Mouse (Mus musculus) intestine, embryonic 16.5 days (tissue): Measurements from ENCODE around the gene Gm10644. TPM values are rescaled to one million over a fixed set of nuclear protein-coding genes. Genes with fewer than 3 reads are reported as not detected.

Experiments
- ATAC-seq: fragments of 200-750 bp; cut with Nextera tagmentation; 2 replicates; pipeline ENCODE4 v1.8.0; 2017; ENCODE audit warnings: moderate TSS enrichment, moderate library complexity
- H3K27ac ChIP-seq: fragments of 300-500 bp; sonication (generic); 2 replicates; pipeline ENCODE4 v1.5.1; 2014; ENCODE audit warnings: mild to moderate bottlenecking, low read length
- H3K27me3 ChIP-seq: fragments of 300-500 bp; sonication (generic); replicated peaks from 2 replicates; pipeline ENCODE4 v1.6.1; 2014; ENCODE audit warnings: low read length, control low read depth, mixed read lengths; ENCODE audit not compliant: control insufficient read depth, insufficient read depth
- H3K36me3 ChIP-seq: fragments of 300-500 bp; sonication (generic); 2 replicates; pipeline ENCODE4 v1.6.1; 2014; ENCODE audit warnings: low read length, control low read depth; ENCODE audit not compliant: control insufficient read depth, insufficient read depth
- H3K4me1 ChIP-seq: fragments of 300-500 bp; sonication (generic); 2 replicates; pipeline ENCODE4 v1.6.1; 2014; ENCODE audit warnings: low read length, control low read depth, mixed read lengths; ENCODE audit not compliant: control insufficient read depth, insufficient read depth
- H3K4me2 ChIP-seq: fragments of 300-500 bp; sonication (generic); 2 replicates; pipeline ENCODE4 v1.6.1; 2014; ENCODE audit warnings: low read depth, low read length, control low read depth
- H3K4me3 ChIP-seq: fragments of 300-500 bp; sonication (generic); 2 replicates; pipeline ENCODE4 v1.5.1; 2014; ENCODE audit warnings: mild to moderate bottlenecking, low read length
- H3K9ac ChIP-seq: fragments of 300-500 bp; sonication (generic); 2 replicates; pipeline ENCODE4 v1.6.1; 2014; ENCODE audit warnings: low read depth, low read length
- H3K9me3 ChIP-seq: fragments of 300-500 bp; sonication (generic); 2 replicates; pipeline ENCODE4 v1.6.1; 2016; ENCODE audit warnings: low read length, control low read depth; ENCODE audit not compliant: control insufficient read depth
- WGBS: fragments of 180-500 bp; shearing (Covaris S2); extraction: QIAGEN DNeasy Blood & Tissue Kit; methylation state at CpG from one replicate; pipeline ENCODE4 v1.1.7; 2014; 5-methylcytosine and 5-hydroxymethylcytosine counted together
- polyA plus RNA-seq: library from polyadenylated mRNA; unstranded; fragments of >200 nt; fragmentation: Nextera tagmentation; extraction: Ambion mirVana; gene quantifications from 2 replicates; pipeline ENCODE4 v1.2.1, GENCODE M21; 2015

Gene Gm10644
- polyA plus RNA-seq, 1 experiment from 2014 or later: 0.39 TPM

GRCm38 (mm10) chr8:83955958-83956218 is 883 bp upstream of the Gm10644 start:
- H3K27ac ChIP-seq: no peak overlapping the region
- H3K27me3 ChIP-seq: no peaks in the 10 kb centered on the region
- 2% methylated on average over 15 of the region's 15 CpGs for WGBS
- H3K4me3 ChIP-seq: peak overlapping the region; percentile 78
- no peak for ATAC-seq
- no peaks in the 10 kb centered on the region for H3K36me3 ChIP-seq
- H3K9ac ChIP-seq: peak overlapping the region; percentile 74
- H3K4me1 ChIP-seq: peaks cover 10% of the 10 kb centered on the region
- H3K4me2 ChIP-seq: peak overlapping the region; percentile 92
- no peaks in the 10 kb centered on the region for H3K9me3 ChIP-seq

- Histone ChIP-seq H3K27me3 (no peaks in the 10 kb centered on the region), H3K9me3 (no peaks in the 10 kb centered on the region), H3K4me1 (peaks cover 10% of the 10 kb centered on the region), H3K9ac (peak overlapping the region; percentile 67), H3K36me3 (no peaks in the 10 kb centered on the region), H3K4me3 (peak overlapping the region; percentile 58), H3K27ac (peak overlapping the region; percentile 4; the same call in 1 of the 2 replicates), H3K4me2 (peak overlapping the region; percentile 47)
- 2% methylated on average over 14 of the region's 14 CpGs for WGBS
- no peak for ATAC-seq
These were observed 278 bp downstream of the Gm10644 start for GRCm38 (mm10) chr8:83954749-83955105.

- WGBS: 61% methylated on average over 3 of the region's 3 CpGs
- ATAC-seq: no peak
- H3K36me3 ChIP-seq: no peaks in the 10 kb centered on the region
- no peaks in the 10 kb centered on the region for H3K27me3 ChIP-seq
- no peaks in the 10 kb centered on the region for H3K4me1 ChIP-seq
- no peak overlapping the region for H3K4me3 ChIP-seq
- no peak overlapping the region for H3K4me2 ChIP-seq
- no peak overlapping the region for H3K27ac ChIP-seq
- no peaks in the 10 kb centered on the region for H3K9me3 ChIP-seq
- H3K9ac ChIP-seq: no peak overlapping the region
These were observed 9.5 kb downstream of the Gm10644 start for GRCm38 (mm10) chr8:83945540-83945939.

GRCm38 (mm10) chr8:83942446-83942845 is 12.6 kb downstream of the Gm10644 start:
- Histone ChIP-seq H3K4me3 (no peak overlapping the region), H3K27me3 (no peaks in the 10 kb centered on the region), H3K36me3 (no peaks in the 10 kb centered on the region; the same call in 1 of the 2 replicates), H3K4me2 (no peak overlapping the region), H3K4me1 (no peaks in the 10 kb centered on the region), H3K9ac (no peak overlapping the region), H3K27ac (no peak overlapping the region), H3K9me3 (no peaks in the 10 kb centered on the region)
- 81% methylated on average over 1 of the region's 1 CpGs for whole genome bisulfite sequencing
- no peak for ATAC-seq

- ATAC-seq: no peak
- Histone ChIP-seq H3K4me1 (no peaks in the 10 kb centered on the region), H3K9ac (no peak overlapping the region), H3K36me3 (no peaks in the 10 kb centered on the region; the same call in 1 of the 2 replicates), H3K27me3 (no peaks in the 10 kb centered on the region), H3K4me3 (no peak overlapping the region), H3K4me2 (no peak overlapping the region), H3K27ac (no peak overlapping the region), H3K9me3 (no peaks in the 10 kb centered on the region)
- 71% methylated on average over 6 of the region's 6 CpGs for WGBS
These were observed 13.8 kb downstream of the Gm10644 start for GRCm38 (mm10) chr8:83941066-83941677.

GRCm38 (mm10) chr8:83938330-83938729 is 16.7 kb downstream of the Gm10644 start:
- Histone ChIP-seq H3K27ac (no peak overlapping the region), H3K4me2 (no peak overlapping the region), H3K4me3 (no peak overlapping the region), H3K9ac (no peak overlapping the region), H3K4me1 (no peaks in the 10 kb centered on the region), H3K9me3 (no peaks in the 10 kb centered on the region), H3K36me3 (peaks cover 2% of the 10 kb centered on the region; the same call in 1 of the 2 replicates), H3K27me3 (no peaks in the 10 kb centered on the region)
- WGBS: 92% methylated on average over 15 of the region's 15 CpGs
- no peak for ATAC-seq

- Histone ChIP-seq H3K9me3 (no peaks in the 10 kb centered on the region), H3K27me3 (no peaks in the 10 kb centered on the region), H3K4me1 (no peaks in the 10 kb centered on the region), H3K27ac (no peak overlapping the region), H3K4me2 (no peak overlapping the region), H3K4me3 (no peak overlapping the region), H3K36me3 (peaks cover 6% of the 10 kb centered on the region; the same call in 1 of the 2 replicates), H3K9ac (no peak overlapping the region)
- ATAC-seq: no peak
- 89% methylated on average over 7 of the region's 7 CpGs for WGBS
These were observed 17.4 kb downstream of the Gm10644 start for GRCm38 (mm10) chr8:83937645-83938044.

GRCm38 (mm10) chr8:83935435-83935834 is 19.6 kb downstream of the Gm10644 start:
- H3K27ac ChIP-seq: no peak overlapping the region
- H3K27me3 ChIP-seq: no peaks in the 10 kb centered on the region
- H3K4me3 ChIP-seq: no peak overlapping the region
- H3K9ac ChIP-seq: no peak overlapping the region
- ATAC-seq: no peak
- H3K4me1 ChIP-seq: no peaks in the 10 kb centered on the region
- H3K4me2 ChIP-seq: no peak overlapping the region
- H3K9me3 ChIP-seq: no peaks in the 10 kb centered on the region
- WGBS: 93% methylated on average over 8 of the region's 8 CpGs
- peaks cover 8% of the 10 kb centered on the region for H3K36me3 ChIP-seq

- no peak for ATAC-seq
- no peak overlapping the region for H3K4me2 ChIP-seq
- peaks cover 8% of the 10 kb centered on the region for H3K36me3 ChIP-seq
- no peaks in the 10 kb centered on the region for H3K9me3 ChIP-seq
- no peaks in the 10 kb centered on the region for H3K4me1 ChIP-seq
- H3K4me3 ChIP-seq: no peak overlapping the region
- WGBS: 76% methylated on average over 2 of the region's 2 CpGs
- no peak overlapping the region for H3K27ac ChIP-seq
- H3K27me3 ChIP-seq: no peaks in the 10 kb centered on the region
- H3K9ac ChIP-seq: no peak overlapping the region
These were observed 20.0 kb downstream of the Gm10644 start for GRCm38 (mm10) chr8:83934994-83935393.

GRCm38 (mm10) chr8:83934222-83934621 is 20.8 kb downstream of the Gm10644 start:
- peaks cover 13% of the 10 kb centered on the region for H3K36me3 ChIP-seq
- ATAC-seq: no peak
- WGBS: 82% methylated on average over 5 of the region's 5 CpGs

More at GRCm38 (mm10) chr8:83934222-83934621, 20.8 kb downstream of the Gm10644 start:
- Histone ChIP-seq H3K9me3 (no peaks in the 10 kb centered on the region), H3K4me1 (no peaks in the 10 kb centered on the region), H3K4me3 (no peak overlapping the region), H3K27me3 (no peaks in the 10 kb centered on the region), H3K4me2 (no peak overlapping the region), H3K27ac (no peak overlapping the region), H3K9ac (no peak overlapping the region)
